Mouse (Mus musculus): ENCODE results near the gene Krtap5-3.
"Not testable (repeated sequence)": the region's sequence is repeated elsewhere in the genome, so short reads cannot be mapped to it uniquely, and the experiment has no call there.

Gene Krtap5-3

DNA sequence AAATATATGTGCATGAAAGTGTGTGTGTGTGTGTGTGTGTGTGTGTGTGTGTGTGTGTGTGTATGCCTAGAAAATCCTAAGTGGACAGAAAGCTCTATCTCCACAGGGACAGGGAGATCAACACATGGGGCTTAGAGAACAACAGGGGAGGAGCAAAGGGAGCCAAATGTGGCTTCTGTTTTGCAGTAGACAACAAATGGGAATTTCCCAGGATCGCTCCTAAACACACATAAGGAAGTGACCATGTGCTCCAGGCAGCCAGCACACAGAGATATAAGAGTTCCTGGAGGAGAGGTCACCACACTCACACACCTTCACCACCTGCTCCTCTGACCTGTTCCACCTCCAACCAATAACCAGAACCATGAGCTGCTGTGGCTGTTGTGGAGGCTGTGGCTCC is at the start of gene Krtap5-3:
Krtap5-3 (plus strand) TSS at position 301 of the 400 bp plus-strand sequence.
- no peak for DNase-seq (ENCODE audit: low read depth, low spot score)

DNA sequence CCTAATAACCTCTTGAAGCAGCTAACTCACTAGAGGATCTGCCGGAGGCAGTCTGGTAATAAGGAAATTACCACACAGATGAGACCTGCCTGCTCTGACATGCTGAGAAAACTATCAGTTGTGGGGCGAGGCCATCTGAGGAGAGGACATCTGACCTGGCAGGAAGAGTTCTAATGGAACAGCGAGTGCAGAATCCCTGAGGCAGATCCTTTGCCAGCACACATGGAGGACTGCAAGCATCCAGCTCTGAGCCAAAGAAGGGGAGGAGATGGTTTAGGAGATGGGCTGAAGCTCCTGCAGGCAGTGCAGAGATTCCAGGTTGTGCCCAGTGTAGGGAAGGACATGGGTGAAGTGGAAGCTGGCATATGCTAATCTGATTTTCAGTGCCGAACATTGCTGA is 49.0 kb upstream of the Krtap5-3 start:
- no peak for DNase-seq (ENCODE audit: low read depth, low spot score)

GRCm38 (mm10) chr7:142155308-142155707 is 45.9 kb upstream of the Krtap5-3 start:
- no peak for DNase-seq (ENCODE audit: low read depth, low spot score)

- DNase-seq (ENCODE audit: low read depth, low spot score), result not testable (repeated sequence)
Measured at GRCm38 (mm10) chr7:142157013-142157412, 44.2 kb upstream of the Krtap5-3 start, which contains the start of gene Gm29735. Gene Gm29735, minus strand, starts transcription at chr7:142157113.

DNA sequence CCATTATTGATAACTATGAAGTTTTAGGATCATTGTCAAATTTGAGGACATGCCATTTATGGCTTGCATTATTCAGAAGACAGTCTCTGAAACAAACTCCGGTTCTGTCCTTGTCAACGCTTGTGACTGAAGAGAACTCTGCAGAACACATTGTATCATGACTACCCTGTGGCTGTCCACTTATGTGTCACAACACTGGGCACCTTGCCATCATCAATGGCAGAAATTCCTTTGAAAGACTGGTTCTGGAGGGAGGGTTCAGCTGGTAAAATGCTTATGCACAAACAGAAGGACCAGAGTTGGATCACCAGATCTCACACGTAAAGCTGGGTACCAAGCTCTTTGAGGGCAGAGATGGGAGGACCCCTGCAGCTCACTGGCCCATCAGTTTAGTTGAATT is 41.8 kb upstream of the Krtap5-3 start:
- DNase-seq (ENCODE audit: low read depth, low spot score), result no peak

- not testable (repeated sequence) for DNase-seq (ENCODE audit: low read depth, low spot score)
Measured at GRCm38 (mm10) chr7:142165639-142166038, 35.5 kb upstream of the Krtap5-3 start, which contains the start of gene Gm4553. Gene Gm4553, minus strand, starts transcription at chr7:142165739.

DNA sequence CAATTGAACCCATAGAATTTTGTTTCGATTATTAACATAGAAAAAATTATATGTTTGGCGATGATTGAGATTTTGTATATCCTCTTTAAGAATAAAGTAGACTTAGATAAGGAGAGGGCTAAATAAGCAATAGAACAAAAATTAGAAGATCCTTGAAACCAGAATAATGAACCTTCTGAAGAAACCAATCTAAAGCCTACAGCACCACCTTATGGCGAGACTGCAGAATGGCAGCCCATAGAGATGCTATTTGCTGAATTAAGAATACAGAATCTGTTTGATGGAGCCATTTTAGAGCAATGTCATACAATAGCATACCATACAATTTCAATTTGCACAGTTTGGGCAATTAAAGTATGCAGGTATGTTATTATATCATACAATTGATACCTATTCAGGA is 31.3 kb upstream of the Krtap5-3 start:
- DNase-seq (ENCODE audit: low read depth, low spot score), result no peak

GRCm38 (mm10) chr7:142175905-142176304 is 25.3 kb upstream of the Krtap5-3 start, which contains the start of gene Krtap5-2:
Gene Krtap5-2, minus strand, starts transcription at chr7:142176005.
- DNase-seq (ENCODE audit: low read depth, low spot score), result not testable (repeated sequence)

GRCm38 (mm10) chr7:142178685-142179084 is 22.5 kb upstream of the Krtap5-3 start:
- no peak for DNase-seq (ENCODE audit: low read depth, low spot score)

GRCm38 (mm10) chr7:142181021-142181420 is 20.1 kb upstream of the Krtap5-3 start:
- DNase-seq (ENCODE audit: low read depth, low spot score), result no peak

DNA sequence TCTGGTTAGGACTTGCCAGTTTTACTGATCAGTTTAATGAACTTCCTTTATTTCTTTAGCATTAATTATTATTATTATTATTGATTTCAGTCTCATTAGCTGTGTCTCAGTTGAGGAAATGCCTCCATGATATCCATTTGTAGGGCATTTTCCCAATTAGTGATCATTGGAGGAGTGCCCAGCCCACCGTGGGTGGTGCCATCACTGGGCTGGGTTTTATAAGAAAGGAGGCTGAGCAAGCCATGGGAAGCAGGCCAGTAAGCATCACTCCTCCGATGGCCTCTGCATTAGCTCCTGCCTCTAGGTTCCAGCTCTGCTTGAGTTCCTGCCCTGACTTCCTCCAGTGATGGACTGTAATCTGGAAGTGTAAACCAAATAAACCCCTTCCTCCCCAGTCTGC is 13.0 kb upstream of the Krtap5-3 start:
- DNase-seq (ENCODE audit: low read depth, low spot score), result no peak

DNA sequence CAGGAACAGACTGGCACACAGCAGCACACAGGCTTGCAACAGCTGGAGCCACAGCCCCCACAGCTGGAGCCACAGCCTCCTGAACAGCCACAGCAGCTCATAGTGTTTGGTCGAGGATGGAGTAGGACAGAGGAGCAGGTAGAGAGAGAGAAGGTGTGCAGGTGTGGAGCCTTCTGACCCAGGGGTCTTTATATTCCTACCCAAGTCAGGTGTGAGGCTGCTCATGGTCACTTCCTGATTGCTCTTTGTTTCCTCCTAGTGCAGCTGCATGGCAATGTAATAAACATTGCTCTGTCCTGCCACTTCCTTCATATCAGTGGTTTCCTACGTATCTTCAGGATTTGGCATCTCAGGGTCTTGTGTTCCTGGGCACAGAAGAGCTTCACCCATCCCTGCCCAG is 10.9 kb upstream of the Krtap5-3 start, which contains the start of gene Gm10153:
Gm10153 (minus strand) TSS at position 101 of the 400 bp plus-strand sequence.
- no peak for DNase-seq (ENCODE audit: low read depth, low spot score)

DNA sequence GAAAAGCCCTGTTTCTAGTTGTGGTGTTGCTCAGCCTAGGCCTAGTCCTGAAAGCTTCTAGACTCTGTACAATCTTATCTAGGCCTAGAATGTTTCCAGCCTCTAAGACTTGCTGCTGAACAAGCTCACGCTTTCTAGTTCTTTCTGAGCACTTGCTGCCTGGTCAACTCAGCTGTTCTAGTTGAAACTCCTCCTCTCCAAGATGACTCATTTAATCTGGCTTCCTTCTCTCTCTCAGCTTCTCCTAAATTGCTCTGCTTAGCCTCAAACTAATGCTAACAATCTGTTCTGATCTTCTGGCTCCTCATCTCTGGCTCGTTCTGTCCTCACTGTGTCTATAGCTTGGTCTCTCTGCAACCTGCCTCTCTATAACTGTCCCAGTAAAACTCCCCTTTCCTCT is 2.4 kb upstream of the Krtap5-3 start:
- no peak for DNase-seq (ENCODE audit: low read depth, low spot score)

GRCm38 (mm10) chr7:142205488-142205887 is 4.3 kb downstream of the Krtap5-3 start:
- DNase-seq (ENCODE audit: low read depth, low spot score), result no peak

GRCm38 (mm10) chr7:142206891-142207290 is 5.7 kb downstream of the Krtap5-3 start:
- not testable (repeated sequence) for DNase-seq (ENCODE audit: low read depth, low spot score)

- DNase-seq (ENCODE audit: low read depth, low spot score), result no peak
Measured at GRCm38 (mm10) chr7:142211559-142211958, 10.4 kb downstream of the Krtap5-3 start, which contains the start of gene Gm7579. Gene Gm7579, plus strand, starts transcription at chr7:142211859.

- not testable (repeated sequence) for DNase-seq (ENCODE audit: low read depth, low spot score)
Measured at GRCm38 (mm10) chr7:142212136-142212535, 11.0 kb downstream of the Krtap5-3 start.

DNA sequence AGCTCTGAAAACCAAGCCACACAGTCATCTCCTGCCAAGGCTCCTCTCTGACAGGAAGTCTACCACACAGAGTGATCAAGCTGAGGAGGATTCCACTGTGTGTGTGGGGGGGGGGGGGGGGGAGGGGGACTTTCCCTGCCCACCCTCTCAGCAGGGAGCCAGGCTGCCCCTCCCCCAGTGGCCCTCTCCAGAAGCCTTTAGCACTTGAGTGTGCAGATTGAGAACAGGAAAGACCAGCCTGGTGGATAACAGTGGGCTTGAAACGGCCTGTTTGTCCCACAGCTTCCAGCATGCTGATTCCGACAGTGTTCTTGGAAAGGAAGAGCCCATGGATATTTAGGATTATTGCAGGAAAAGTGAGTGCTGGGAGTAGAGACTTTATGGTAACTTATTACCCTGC is 23.4 kb downstream of the Krtap5-3 start:
- no peak for DNase-seq (ENCODE audit: low read depth, low spot score)

GRCm38 (mm10) chr7:142229871-142230270 is 28.7 kb downstream of the Krtap5-3 start, which contains the start of gene Krtap5-5:
Gene Krtap5-5, minus strand, starts transcription at chr7:142229971.
- DNase-seq (ENCODE audit: low read depth, low spot score), result not testable (repeated sequence)

GRCm38 (mm10) chr7:142231540-142231939 is 30.4 kb downstream of the Krtap5-3 start:
- DNase-seq (ENCODE audit: low read depth, low spot score), result no peak

GRCm38 (mm10) chr7:142240978-142241377 is 39.8 kb downstream of the Krtap5-3 start, which contains the start of gene Gm40460:
Gene Gm40460, minus strand, starts transcription at chr7:142241078.
- DNase-seq (ENCODE audit: low read depth, low spot score), result no peak

DNA sequence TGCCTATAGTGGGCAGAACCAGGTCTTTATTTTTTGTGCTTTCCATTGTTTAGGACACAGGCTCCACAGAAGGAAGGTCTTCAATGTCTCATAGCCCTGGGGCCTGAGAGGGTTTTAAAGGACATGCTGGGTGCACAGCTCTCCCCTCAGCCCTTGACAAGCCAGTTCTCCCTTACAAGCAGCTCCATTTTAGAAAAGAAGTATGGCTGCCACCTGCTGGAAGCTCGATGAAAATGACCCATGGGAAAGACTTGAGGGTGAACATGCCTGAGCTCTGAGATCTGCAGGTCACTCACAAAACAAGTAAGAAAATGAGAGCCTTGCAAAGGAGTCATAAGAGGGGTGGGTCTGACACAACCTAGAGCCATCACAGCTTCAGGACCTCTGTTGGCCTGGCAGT is 48.7 kb downstream of the Krtap5-3 start:
- peak; percentile 13 for DNase-seq (ENCODE audit: low read depth, low spot score)
